Mouse (Mus musculus): ENCODE data around the gene Smarcd3.

Smarcd3 gene

DNA sequence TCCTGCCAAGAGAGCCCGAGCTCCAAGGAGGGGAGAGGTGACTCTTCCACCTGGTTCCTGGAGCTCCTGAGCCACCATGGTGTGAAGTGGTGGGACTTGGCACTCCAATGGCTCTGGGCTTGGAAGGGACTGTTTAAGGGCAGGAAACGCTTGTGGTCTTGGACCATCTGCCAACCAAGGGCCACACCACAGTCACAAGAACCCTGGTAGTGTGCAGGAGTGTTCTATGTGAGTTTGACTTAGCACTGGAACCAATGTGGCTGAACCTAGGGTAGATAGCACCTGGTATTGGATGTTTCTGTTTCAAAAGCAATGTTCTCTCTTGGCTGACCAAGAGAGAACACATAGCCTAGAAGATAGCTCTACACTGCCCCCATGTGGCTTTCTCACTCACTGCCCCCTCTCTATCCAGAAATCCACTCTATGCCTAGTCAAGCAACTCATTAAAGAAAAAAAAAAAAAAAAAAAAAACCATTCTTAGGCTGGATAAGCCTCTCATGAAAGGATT, 26.9 kb downstream of the Smarcd3 start:
- DNase-seq (ENCODE audit: low spot score in 2 of 2), result peak in 1 of 2 experiments; percentile 61

- DNase-seq (ENCODE audit: low spot score in 2 of 2), result no peak
Measured at GRCm38 (mm10) chr5:24596519-24597171, 27.6 kb downstream of the Smarcd3 start.

GRCm38 (mm10) chr5:24595786-24596380, 28.3 kb downstream of the Smarcd3 start:
- DNase-seq (ENCODE audit: low spot score in 2 of 2), result no peak

GRCm38 (mm10) chr5:24595261-24595660, 28.9 kb downstream of the Smarcd3 start:
- no peak for DNase-seq (ENCODE audit: low spot score in 2 of 2)

DNA sequence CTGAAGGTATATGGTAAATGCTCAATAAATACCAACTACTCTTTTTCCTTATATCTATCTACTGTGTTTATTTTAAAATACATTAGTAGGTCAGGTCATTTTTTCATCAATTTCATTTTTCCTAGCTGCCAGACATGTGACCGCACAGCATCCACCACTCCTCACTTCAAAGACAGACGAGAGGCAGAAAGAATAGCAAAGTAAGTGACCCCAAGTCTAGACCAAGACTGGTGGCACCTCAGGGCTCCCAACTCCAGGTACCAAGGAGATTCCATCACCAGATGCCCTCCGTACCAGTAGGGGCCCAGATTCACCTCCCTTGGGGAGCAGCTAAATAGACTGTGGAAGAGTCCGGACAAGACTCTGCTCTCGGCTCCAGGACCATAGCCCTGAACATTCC, 29.9 kb downstream of the Smarcd3 start:
- no peak for DNase-seq (ENCODE audit: low spot score in 2 of 2)

DNA sequence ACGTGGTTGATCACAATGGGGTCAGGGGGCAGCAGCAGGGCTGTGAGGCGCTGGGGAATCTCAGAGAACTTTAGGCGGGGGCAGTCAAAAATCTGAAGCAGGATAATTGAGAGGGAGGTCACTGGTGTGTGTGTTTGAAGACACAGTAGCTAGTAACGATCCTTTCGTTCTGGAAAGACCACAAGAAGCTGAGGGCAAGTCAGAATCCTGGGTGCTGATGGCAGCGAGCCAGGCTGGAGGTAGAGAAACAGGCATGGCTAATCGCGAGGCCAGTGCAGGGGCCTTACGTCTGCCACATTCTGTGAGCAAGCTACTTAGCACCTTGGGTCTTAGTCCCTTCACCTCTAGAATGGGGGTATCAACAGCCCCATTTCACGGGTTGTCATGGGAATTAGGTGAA, 30.3 kb downstream of the Smarcd3 start:
- no peak for DNase-seq (ENCODE audit: low spot score in 2 of 2)

DNA sequence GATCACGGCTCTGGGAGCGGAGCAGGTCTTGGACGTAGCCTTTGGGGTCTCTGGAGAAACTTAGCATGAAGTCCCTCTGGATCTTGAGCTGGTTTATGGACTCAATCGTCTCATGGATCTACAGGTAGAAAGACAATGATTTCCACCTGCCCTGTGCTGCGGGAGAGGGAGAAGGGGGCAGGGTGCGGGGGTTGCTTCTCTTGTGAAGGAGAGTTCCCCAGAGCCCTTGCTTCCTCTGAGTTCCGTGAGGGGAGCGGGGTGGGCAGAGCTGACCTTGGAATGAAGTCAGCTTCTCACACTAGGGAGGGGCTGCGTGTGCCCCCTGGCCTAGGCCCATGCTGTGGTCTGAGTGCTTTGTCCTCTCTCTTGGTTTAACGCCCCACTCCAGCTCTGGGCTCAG, 31.0 kb downstream of the Smarcd3 start:
- DNase-seq (ENCODE audit: low spot score in 2 of 2), result no peak

- no peak for DNase-seq (ENCODE audit: low spot score in 2 of 2)
Measured at GRCm38 (mm10) chr5:24592471-24593160, 31.6 kb downstream of the Smarcd3 start.

DNA sequence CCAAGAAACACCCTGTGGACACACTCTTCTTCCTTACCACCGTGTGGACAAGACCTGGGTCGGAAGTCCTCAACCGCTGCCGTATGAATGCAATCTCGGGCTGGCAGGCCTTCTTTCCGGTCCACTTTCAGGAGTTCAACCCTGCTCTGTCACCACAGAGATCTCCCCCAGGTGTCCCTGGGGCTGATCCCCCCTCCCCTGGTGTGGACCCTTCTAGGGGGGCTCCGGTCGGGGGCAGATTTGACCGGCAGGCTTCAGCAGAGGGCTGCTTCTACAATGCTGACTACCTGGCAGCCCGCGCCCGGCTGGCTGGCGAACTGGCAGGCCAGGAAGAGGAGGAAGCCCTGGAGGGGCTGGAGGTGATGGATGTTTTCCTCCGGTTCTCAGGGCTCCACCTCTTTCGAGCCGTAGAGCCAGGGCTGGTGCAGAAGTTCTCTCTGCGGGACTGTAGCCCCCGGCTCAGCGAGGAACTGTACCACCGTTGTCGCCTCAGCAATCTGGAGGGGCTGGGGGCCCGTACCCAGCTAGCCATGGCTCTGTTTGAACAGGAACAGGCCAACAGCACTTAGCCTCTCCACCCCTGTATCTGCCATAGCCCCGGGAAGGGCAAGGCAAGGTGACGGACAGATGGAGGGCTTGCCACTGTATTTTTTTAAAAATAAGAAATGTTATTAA, 32.3 kb downstream of the Smarcd3 start:
- DNase-seq (ENCODE audit: low spot score in 2 of 2), result no peak

DNA sequence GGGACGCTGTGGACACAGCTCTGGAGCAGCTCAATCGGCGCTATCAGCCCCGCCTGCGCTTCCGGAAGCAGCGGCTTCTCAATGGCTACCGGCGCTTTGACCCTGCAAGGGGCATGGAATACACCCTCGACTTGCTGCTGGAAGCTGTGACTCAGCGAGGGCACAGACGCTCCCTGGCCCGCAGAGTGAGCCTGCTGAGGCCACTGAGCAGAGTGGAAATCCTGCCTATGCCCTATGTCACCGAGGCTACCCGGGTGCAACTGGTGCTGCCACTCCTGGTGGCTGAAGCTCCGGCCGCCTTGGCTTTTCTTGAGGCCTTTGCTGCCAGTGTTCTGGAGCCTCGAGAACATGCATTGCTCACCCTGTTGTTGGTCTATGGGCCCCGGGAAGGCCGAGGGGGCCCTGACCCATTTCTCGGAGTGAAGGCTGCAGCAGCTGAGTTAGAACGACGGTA, 32.9 kb downstream of the Smarcd3 start:
- no peak for DNase-seq (ENCODE audit: low spot score in 2 of 2)

DNA sequence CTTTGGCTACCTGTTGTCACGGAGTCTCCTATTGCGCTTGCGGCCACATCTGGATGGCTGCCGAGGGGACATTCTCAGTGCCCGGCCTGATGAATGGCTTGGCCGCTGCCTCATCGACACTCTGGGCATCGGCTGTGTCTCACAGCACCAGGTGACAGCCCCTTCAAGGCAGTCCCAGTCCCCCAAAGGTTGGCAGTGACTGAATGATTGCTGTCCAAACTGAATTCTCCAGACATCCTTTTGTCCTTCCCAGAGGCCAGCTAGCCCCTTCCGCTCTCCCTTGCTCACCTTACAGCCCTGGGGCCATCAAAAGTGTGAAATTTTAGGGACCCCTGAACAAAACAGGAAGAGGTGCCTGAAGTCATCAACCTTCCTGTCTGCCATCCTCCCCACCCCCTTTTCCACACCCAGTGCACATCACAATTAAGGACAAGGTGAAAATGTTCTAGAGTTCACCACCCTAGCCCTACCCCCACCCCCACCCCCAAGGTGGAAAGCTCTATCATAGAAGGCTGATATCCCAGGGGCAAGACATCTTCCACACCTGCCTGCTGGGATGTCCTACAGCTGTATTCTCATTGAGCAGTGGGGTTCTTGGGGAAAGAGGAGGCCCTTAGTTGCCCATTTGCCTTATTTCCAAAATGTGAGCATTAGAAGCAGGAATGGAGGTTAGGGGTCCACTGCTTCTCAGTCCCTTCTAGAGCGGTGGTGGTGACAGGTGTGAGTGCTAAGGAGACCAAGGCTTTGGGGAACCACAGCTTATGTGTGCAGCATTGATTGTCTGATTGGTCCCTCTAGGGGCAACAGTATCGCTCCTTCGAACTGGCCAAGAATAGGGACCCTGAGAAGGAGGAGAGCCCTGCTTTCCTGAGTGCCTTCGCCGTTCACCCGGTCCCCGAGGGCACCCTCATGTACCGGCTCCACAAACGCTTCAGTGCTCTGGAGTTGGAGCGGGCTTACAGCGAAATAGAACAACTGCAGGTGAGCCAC, 34.4 kb downstream of the Smarcd3 start:
- DNase-seq (ENCODE audit: low spot score in 2 of 2), result no peak

- DNase-seq (ENCODE audit: low spot score in 2 of 2), result no peak
Measured at GRCm38 (mm10) chr5:24587200-24587577, 37.0 kb downstream of the Smarcd3 start.

DNA sequence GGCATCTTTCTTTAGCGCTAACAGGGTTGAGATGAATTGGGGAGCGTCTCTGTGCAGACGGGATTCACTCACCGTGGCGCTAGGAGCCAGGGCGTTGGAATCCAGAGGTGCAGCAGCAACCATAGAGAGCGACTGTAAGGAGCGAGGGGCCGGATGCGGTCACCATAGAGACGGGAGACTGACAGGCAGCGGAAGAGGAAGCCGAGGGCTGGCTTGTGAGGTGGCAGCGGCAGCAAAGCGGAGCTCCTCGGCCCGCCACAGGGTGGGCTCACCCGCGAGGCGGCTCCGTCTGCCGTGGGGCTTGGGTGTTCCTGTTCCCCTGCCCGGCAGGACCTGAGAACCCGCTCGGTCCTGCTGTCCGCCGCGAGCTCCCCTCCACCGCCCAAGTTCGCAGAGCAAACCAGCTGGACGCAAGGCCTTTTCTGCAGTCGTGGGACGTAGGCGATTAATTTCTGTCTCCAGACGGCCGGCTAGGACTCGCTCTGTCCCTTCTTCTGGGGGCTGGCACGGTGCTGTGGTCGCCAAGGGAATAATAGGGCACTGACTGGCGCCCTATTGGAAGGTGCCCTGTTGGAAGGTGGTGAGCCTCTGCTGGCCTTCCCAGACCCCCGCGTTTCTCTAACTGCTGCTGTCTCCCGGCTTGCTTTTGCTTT, 37.5 kb downstream of the Smarcd3 start, which contains the start of gene Chpf2:
Gene Chpf2 (plus strand): TSS at position 195 of the 653 bp plus-strand sequence.
- peak; percentile 72 to 76 for DNase-seq (ENCODE audit: low spot score in 2 of 2)

GRCm38 (mm10) chr5:24586106-24586505, 38.1 kb downstream of the Smarcd3 start:
- DNase-seq (ENCODE audit: low spot score in 2 of 2), result no peak

DNA sequence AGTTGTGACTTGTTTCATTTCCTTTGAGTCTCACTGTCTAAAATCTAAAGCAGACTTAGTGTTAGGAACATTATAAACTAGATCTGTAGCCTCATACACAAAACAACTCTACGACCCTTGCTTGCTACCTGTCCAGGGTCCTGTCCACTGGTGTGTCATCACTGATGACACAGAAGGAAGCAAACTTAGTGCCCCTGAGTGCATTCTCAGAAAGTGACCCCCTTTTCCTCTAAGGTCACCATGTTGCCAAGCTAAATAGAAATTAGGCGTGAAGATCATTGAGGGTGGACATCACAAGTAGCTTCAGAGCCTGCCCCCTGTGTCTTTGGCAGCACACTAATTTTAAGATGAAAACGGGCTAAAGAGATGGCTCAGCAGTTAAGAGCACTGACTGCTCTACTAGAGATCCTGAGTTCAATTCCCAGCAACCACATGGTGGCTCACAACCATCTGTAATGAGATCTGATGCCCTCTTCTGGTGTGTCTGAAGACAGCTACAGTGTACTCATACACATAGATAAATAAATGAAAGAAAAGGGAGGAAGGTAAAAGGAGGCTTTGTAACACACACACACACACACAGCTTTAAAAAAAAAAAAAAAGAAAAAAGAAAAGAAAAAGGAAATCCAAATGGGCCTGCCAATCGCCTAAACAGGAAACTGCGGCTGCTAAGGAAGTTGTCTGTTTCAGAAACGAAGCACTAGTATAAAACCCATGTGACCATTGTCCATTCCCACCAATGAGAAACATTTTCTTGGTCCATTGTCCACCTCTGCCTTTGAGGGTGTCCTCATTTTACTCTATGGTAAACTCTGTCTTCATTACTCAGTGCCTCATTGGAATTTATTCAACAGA, 45.9 kb downstream of the Smarcd3 start:
- no peak for DNase-seq (ENCODE audit: low spot score in 2 of 2)

DNA sequence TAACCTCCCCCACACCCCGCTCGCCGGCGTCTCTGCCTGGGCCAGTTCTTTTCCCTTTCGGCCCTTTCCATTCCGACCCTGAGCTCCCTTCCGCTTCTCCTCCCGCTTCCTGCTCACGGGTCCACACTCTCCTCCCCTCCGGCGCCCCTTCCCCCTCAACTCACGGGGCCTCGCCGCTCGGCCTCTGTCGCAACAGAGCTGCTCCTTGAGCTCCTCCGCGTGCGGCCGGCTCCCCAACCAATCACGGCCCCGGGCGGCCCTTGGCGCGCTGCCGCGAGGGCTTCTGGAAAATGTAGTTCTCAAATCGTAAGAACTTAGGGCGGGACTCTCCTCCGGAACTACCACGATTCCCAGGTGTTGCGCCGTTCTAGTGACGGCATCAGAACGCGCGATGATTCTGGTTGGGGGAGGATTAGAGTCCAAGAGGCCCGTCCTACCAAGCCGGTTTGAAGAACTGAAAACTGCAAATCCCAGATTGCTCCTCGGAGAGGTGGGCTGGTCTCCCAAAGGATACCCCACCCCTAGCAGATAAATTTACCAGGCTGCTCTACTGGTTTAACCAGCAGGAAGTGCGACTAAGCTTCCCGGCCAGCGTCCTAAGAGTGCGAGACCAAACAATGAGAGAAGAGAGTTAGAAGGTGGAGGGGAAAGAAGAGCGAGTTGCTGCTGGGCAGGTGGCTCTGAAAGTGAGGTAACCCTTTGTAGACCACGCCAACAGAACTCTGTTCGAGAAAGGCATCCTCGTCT, 46.9 kb downstream of the Smarcd3 start, which contains the start of gene Abcf2:
Gene Abcf2 (minus strand): TSS at position 285 of the 747 bp plus-strand sequence.
- peak; percentile 99 to 100 for DNase-seq (ENCODE audit: low spot score in 2 of 2)

DNA sequence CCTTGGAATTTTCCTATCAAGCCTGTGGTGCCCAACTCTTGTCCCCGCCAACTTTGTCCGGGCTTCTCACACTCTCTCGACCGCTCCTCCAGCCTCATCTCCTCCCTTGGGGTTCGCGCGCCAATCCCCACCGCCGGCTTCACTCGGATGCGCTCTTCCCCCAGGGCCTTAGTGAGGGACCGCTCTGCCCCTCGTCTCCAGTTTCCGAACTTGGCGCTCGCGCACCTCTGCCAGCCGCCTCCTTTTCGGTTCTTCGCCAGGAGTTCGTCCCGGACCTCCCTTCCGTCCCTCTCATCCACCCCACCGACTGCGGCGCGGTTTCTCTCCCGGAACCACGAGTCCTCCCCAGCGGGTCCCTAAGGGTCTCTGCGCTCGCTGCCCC, 47.4 kb downstream of the Smarcd3 start:
- DNase-seq (ENCODE audit: low spot score in 2 of 2), result no peak

GRCm38 (mm10) chr5:24575948-24576347, 48.3 kb downstream of the Smarcd3 start:
- no peak for DNase-seq (ENCODE audit: low spot score in 2 of 2)

- DNase-seq (ENCODE audit: low spot score in 2 of 2), result no peak
Measured at GRCm38 (mm10) chr5:24556709-24557108, 67.5 kb downstream of the Smarcd3 start, which contains the start of gene 4931409K22Rik. TSS of gene 4931409K22Rik (minus strand) at chr5:24556809.
